Mouse (Mus musculus) hindbrain, embryonic 10.5 days (tissue): ENCODE measurements around the gene Gm12216. TPM values are rescaled to one million over a fixed set of nuclear protein-coding genes. Genes with fewer than 3 reads are reported as not detected.

Experiments
- DNase-seq: peaks from one replicate; pipeline ENCODE4 v3.0.0-alpha.2; 2017; ENCODE audit warnings: low spot score
- H3K27ac ChIP-seq: fragments of 300-500 bp; sonication (generic); 2 replicates; pipeline ENCODE4 v1.5.1; 2016; ENCODE audit warnings: mild to moderate bottlenecking, moderate library complexity
- H3K27me3 ChIP-seq: fragments of 300-500 bp; sonication (generic); 2 replicates; pipeline ENCODE4 v1.6.1; 2016; ENCODE audit warnings: mild to moderate bottlenecking; ENCODE audit not compliant: poor library complexity, insufficient read depth, severe bottlenecking
- H3K36me3 ChIP-seq: fragments of 300-500 bp; sonication (generic); 2 replicates; pipeline ENCODE4 v1.6.1; 2016; ENCODE audit warnings: mild to moderate bottlenecking, moderate library complexity
- H3K4me1 ChIP-seq: fragments of 300-500 bp; sonication (generic); replicated peaks from 2 replicates; pipeline ENCODE4 v1.6.1; 2016; ENCODE audit warnings: mild to moderate bottlenecking
- H3K4me3 ChIP-seq: fragments of 300-500 bp; sonication (generic); 2 replicates; pipeline ENCODE4 v1.5.1; 2016; ENCODE audit warnings: mild to moderate bottlenecking, moderate library complexity
- H3K9me3 ChIP-seq: fragments of 300-500 bp; sonication (generic); 2 replicates; pipeline ENCODE4 v1.6.1; 2016; ENCODE audit warnings: mild to moderate bottlenecking, moderate library complexity
- WGBS: fragments of 180-500 bp; shearing (Covaris S2); methylation state at CpG from one replicate; pipeline ENCODE4 v1.1.7; 2016; 5-methylcytosine and 5-hydroxymethylcytosine counted together
- polyA plus RNA-seq: library from polyadenylated mRNA; unstranded; fragments of >200 nt; fragmentation: Nextera tagmentation; extraction: Ambion mirVana; gene quantifications from 2 replicates; pipeline ENCODE4 v1.2.1, GENCODE M21; 2016

Gene Gm12216
- polyA plus RNA-seq, 1 experiment from 2014 or later = 0.21 TPM

- no peak overlapping the region for H3K27ac ChIP-seq
- H3K27me3 ChIP-seq = no peaks in the 10 kb centered on the region
- peaks cover 12% of the 10 kb centered on the region for H3K4me1 ChIP-seq
- H3K9me3 ChIP-seq = no peaks in the 10 kb centered on the region
- H3K4me3 ChIP-seq = no peak overlapping the region
- no peaks in the 10 kb centered on the region for H3K36me3 ChIP-seq
- WGBS = 72% methylated on average over 2 of the region's 2 CpGs
- no peak for DNase-seq
Measured at GRCm38 (mm10) chr11:53810749-53811148, 48.3 kb downstream of the Gm12216 start.

GRCm38 (mm10) chr11:53810156-53810555 lies 48.9 kb downstream of the Gm12216 start:
- H3K36me3 ChIP-seq = no peaks in the 10 kb centered on the region
- peaks cover 14% of the 10 kb centered on the region for H3K4me1 ChIP-seq
- DNase-seq = no peak
- no peak overlapping the region for H3K27ac ChIP-seq
- no peaks in the 10 kb centered on the region for H3K27me3 ChIP-seq
- 61% methylated on average over 5 of the region's 5 CpGs for WGBS
- H3K4me3 ChIP-seq = no peak overlapping the region
- H3K9me3 ChIP-seq = no peaks in the 10 kb centered on the region

- WGBS = 36% methylated on average over 5 of the region's 5 CpGs
- Histone ChIP-seq H3K27ac (no peak overlapping the region), H3K4me3 (no peak overlapping the region), H3K4me1 (peaks cover 14% of the 10 kb centered on the region), H3K36me3 (no peaks in the 10 kb centered on the region), H3K27me3 (no peaks in the 10 kb centered on the region), H3K9me3 (no peaks in the 10 kb centered on the region)
- no peak for DNase-seq
Measured at GRCm38 (mm10) chr11:53809354-53809753, 49.7 kb downstream of the Gm12216 start.

- Histone ChIP-seq H3K4me3 (no peak overlapping the region), H3K9me3 (no peaks in the 10 kb centered on the region), H3K4me1 (peaks cover 14% of the 10 kb centered on the region), H3K27ac (no peak overlapping the region), H3K36me3 (no peaks in the 10 kb centered on the region), H3K27me3 (no peaks in the 10 kb centered on the region)
- no peak for DNase-seq
- 70% methylated on average over 9 of the region's 9 CpGs for WGBS
Measured at GRCm38 (mm10) chr11:53805786-53806185, 53.3 kb downstream of the Gm12216 start.

- H3K4me1 ChIP-seq = peaks cover 14% of the 10 kb centered on the region; the same call in 1 of the 2 replicates
- 85% methylated on average over 14 of the region's 14 CpGs for WGBS
- H3K27me3 ChIP-seq = no peaks in the 10 kb centered on the region
- DNase-seq = no peak
- no peak overlapping the region for H3K27ac ChIP-seq
- H3K36me3 ChIP-seq = no peaks in the 10 kb centered on the region
- no peaks in the 10 kb centered on the region for H3K9me3 ChIP-seq
- H3K4me3 ChIP-seq = no peak overlapping the region
Measured at GRCm38 (mm10) chr11:53804569-53805344, 54.3 kb downstream of the Gm12216 start.

- Histone ChIP-seq H3K4me3 (no peak overlapping the region), H3K4me1 (peaks cover 6% of the 10 kb centered on the region; the same call in 1 of the 2 replicates), H3K9me3 (no peaks in the 10 kb centered on the region), H3K27ac (no peak overlapping the region), H3K27me3 (no peaks in the 10 kb centered on the region), H3K36me3 (no peaks in the 10 kb centered on the region)
- 88% methylated on average over 6 of the region's 6 CpGs for WGBS
- DNase-seq = no peak
Measured at GRCm38 (mm10) chr11:53803494-53803893, 55.6 kb downstream of the Gm12216 start.

GRCm38 (mm10) chr11:53803093-53803492 lies 56.0 kb downstream of the Gm12216 start:
- no peak overlapping the region for H3K27ac ChIP-seq
- no peaks in the 10 kb centered on the region for H3K36me3 ChIP-seq
- no peak overlapping the region for H3K4me3 ChIP-seq
- H3K4me1 ChIP-seq = peaks cover 6% of the 10 kb centered on the region; the same call in 1 of the 2 replicates
- no peaks in the 10 kb centered on the region for H3K9me3 ChIP-seq
- no peak for DNase-seq
- 87% methylated on average over 12 of the region's 12 CpGs for WGBS
- no peaks in the 10 kb centered on the region for H3K27me3 ChIP-seq

GRCm38 (mm10) chr11:53800975-53801374 lies 58.1 kb downstream of the Gm12216 start:
- no peak overlapping the region for H3K27ac ChIP-seq
- WGBS = 84% methylated on average over 5 of the region's 5 CpGs
- no peak for DNase-seq
- H3K9me3 ChIP-seq = no peaks in the 10 kb centered on the region
- H3K4me3 ChIP-seq = no peak overlapping the region
- no peaks in the 10 kb centered on the region for H3K36me3 ChIP-seq
- H3K4me1 ChIP-seq = peaks cover 22% of the 10 kb centered on the region
- no peaks in the 10 kb centered on the region for H3K27me3 ChIP-seq

GRCm38 (mm10) chr11:53800036-53800435 lies 59.0 kb downstream of the Gm12216 start:
- Histone ChIP-seq H3K27ac (no peak overlapping the region), H3K9me3 (no peaks in the 10 kb centered on the region), H3K4me1 (peaks cover 26% of the 10 kb centered on the region), H3K36me3 (no peaks in the 10 kb centered on the region), H3K27me3 (no peaks in the 10 kb centered on the region), H3K4me3 (no peak overlapping the region)
- WGBS = 57% methylated on average over 4 of the region's 4 CpGs
- DNase-seq = no peak

GRCm38 (mm10) chr11:53798041-53798711 lies 60.9 kb downstream of the Gm12216 start:
- no peaks in the 10 kb centered on the region for H3K36me3 ChIP-seq
- no peaks in the 10 kb centered on the region for H3K27me3 ChIP-seq
- no peak overlapping the region for H3K27ac ChIP-seq
- DNase-seq = no peak
- no peak overlapping the region for H3K4me3 ChIP-seq
- no peaks in the 10 kb centered on the region for H3K9me3 ChIP-seq
- 92% methylated on average over 10 of the region's 10 CpGs for WGBS
- peaks cover 39% of the 10 kb centered on the region for H3K4me1 ChIP-seq

- Histone ChIP-seq H3K27me3 (no peaks in the 10 kb centered on the region), H3K4me1 (peaks cover 39% of the 10 kb centered on the region), H3K4me3 (no peak overlapping the region), H3K27ac (no peak overlapping the region), H3K9me3 (no peaks in the 10 kb centered on the region), H3K36me3 (no peaks in the 10 kb centered on the region)
- no peak for DNase-seq
- 60% methylated on average over 6 of the region's 6 CpGs for WGBS
Measured at GRCm38 (mm10) chr11:53797386-53797920, 61.6 kb downstream of the Gm12216 start.

- Histone ChIP-seq H3K4me1 (peaks cover 39% of the 10 kb centered on the region), H3K36me3 (no peaks in the 10 kb centered on the region), H3K4me3 (no peak overlapping the region), H3K9me3 (no peaks in the 10 kb centered on the region), H3K27ac (peak overlapping the region; percentile 31; the same call in 1 of the 2 replicates), H3K27me3 (no peaks in the 10 kb centered on the region)
- DNase-seq = no peak
- 71% methylated on average over 12 of the region's 12 CpGs for WGBS
Measured at GRCm38 (mm10) chr11:53796409-53797151, 62.5 kb downstream of the Gm12216 start.
